Mouse (Mus musculus): ENCODE measurements around the gene Sh3glb1. TPM values are rescaled to one million over a fixed set of nuclear protein-coding genes. Genes with fewer than 3 reads are reported as not detected.

Sh3glb1 gene
- polyA plus RNA-seq, 1 experiment from 2014 or later: 93.4 TPM

- Histone ChIP-seq H3K27ac (ENCODE audit: low read length) (no peak overlapping the region), H3K9me3 (ENCODE audit: control insufficient read depth, low read length) (no peaks in the 10 kb centered on the region), H3K27me3 (replicated peaks; ENCODE audit: control insufficient read depth, insufficient read depth, low read length) (no peaks in the 10 kb centered on the region), H3K9ac (replicated peaks; ENCODE audit: low read depth, low read length) (no peak overlapping the region), H3K36me3 (ENCODE audit: control insufficient read depth, insufficient read depth) (peaks cover 17% of the 10 kb centered on the region), H3K4me2 (ENCODE audit: low read length) (no peak overlapping the region), H3K4me1 (replicated peaks; ENCODE audit: control insufficient read depth, insufficient read depth, low read length) (no peaks in the 10 kb centered on the region), H3K4me3 (replicated peaks; ENCODE audit: low read length) (no peak overlapping the region)
- WGBS: 83% methylated on average over 3 of the region's 3 CpGs
- ATAC-seq: no peak
Observed at GRCm38 (mm10) chr3:144697942-144698341, 22.2 kb downstream of the Sh3glb1 start.

DNA sequence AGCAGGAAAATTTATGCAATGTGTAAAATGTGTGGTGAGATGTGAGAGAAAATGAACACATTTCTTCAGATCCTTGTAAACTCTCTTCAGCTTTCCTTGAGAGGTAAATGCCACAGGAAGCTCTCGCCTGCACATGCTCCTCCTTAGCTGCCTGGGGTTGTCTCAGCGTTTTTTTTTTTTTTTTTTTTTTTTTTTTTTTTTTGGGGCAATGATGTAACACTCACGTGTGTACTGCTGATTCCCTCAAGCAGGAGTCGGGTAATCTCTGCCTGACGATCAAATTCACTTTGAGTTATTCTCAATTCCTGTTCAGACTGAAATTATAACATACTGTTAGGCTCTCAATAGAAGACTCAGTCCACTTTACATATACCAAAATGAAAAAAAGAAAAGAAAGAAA, 23.0 kb downstream of the Sh3glb1 start:
- H3K4me3 ChIP-seq (replicated peaks; ENCODE audit: low read length): no peak overlapping the region
- no peak overlapping the region for H3K9ac ChIP-seq (replicated peaks; ENCODE audit: low read depth, low read length)
- no peak overlapping the region for H3K27ac ChIP-seq (ENCODE audit: low read length)
- WGBS: 69% methylated on average over 5 of the region's 5 CpGs
- H3K9me3 ChIP-seq (ENCODE audit: control insufficient read depth, low read length): no peaks in the 10 kb centered on the region
- no peak overlapping the region for H3K4me2 ChIP-seq (ENCODE audit: low read length)
- no peak for ATAC-seq
- no peaks in the 10 kb centered on the region for H3K27me3 ChIP-seq (replicated peaks; ENCODE audit: control insufficient read depth, insufficient read depth, low read length)
- H3K36me3 ChIP-seq (ENCODE audit: control insufficient read depth, insufficient read depth): peaks cover 15% of the 10 kb centered on the region
- H3K4me1 ChIP-seq (replicated peaks; ENCODE audit: control insufficient read depth, insufficient read depth, low read length): no peaks in the 10 kb centered on the region

DNA sequence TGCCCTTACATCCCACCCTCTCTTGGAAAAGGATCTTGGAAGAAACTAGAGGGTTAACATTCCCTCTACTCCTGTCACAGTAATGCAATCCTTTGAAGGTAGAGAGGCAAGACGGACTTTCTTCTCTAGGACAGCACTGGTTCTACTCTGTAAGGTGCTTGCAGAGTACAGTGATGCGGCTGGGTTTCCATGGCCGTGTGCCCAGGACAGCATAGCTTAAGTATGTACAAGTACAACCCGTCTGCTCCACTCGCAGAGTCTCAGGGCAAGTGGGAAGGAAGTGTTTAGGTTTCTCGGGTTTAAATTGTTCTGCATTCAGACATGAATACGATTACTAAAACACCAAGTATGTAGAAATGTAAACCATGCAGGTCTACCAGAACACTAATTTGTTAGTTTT, 25.2 kb downstream of the Sh3glb1 start:
- peaks cover 11% of the 10 kb centered on the region for H3K36me3 ChIP-seq (ENCODE audit: control insufficient read depth, insufficient read depth)
- no peak overlapping the region for H3K4me3 ChIP-seq (replicated peaks; ENCODE audit: low read length)
- no peak for ATAC-seq
- H3K4me2 ChIP-seq (ENCODE audit: low read length): no peak overlapping the region
- no peak overlapping the region for H3K27ac ChIP-seq (ENCODE audit: low read length)
- H3K4me1 ChIP-seq (replicated peaks; ENCODE audit: control insufficient read depth, insufficient read depth, low read length): no peaks in the 10 kb centered on the region
- H3K9ac ChIP-seq (replicated peaks; ENCODE audit: low read depth, low read length): no peak overlapping the region
- H3K9me3 ChIP-seq (ENCODE audit: control insufficient read depth, low read length): no peaks in the 10 kb centered on the region
- H3K27me3 ChIP-seq (replicated peaks; ENCODE audit: control insufficient read depth, insufficient read depth, low read length): no peaks in the 10 kb centered on the region
- 90% methylated on average over 7 of the region's 7 CpGs for WGBS

GRCm38 (mm10) chr3:144694040-144694439, 26.1 kb downstream of the Sh3glb1 start:
- Histone ChIP-seq H3K9ac (replicated peaks; ENCODE audit: low read depth, low read length) (no peak overlapping the region), H3K4me3 (replicated peaks; ENCODE audit: low read length) (no peak overlapping the region), H3K4me1 (replicated peaks; ENCODE audit: control insufficient read depth, insufficient read depth, low read length) (no peaks in the 10 kb centered on the region), H3K4me2 (ENCODE audit: low read length) (no peak overlapping the region), H3K36me3 (ENCODE audit: control insufficient read depth, insufficient read depth) (peaks cover 14% of the 10 kb centered on the region), H3K9me3 (ENCODE audit: control insufficient read depth, low read length) (no peaks in the 10 kb centered on the region), H3K27ac (ENCODE audit: low read length) (no peak overlapping the region), H3K27me3 (replicated peaks; ENCODE audit: control insufficient read depth, insufficient read depth, low read length) (no peaks in the 10 kb centered on the region)
- whole genome bisulfite sequencing: 93% methylated on average over 10 of the region's 10 CpGs
- ATAC-seq: no peak

GRCm38 (mm10) chr3:144692052-144692451, 28.1 kb downstream of the Sh3glb1 start:
- 44% methylated on average over 3 of the region's 3 CpGs for WGBS
- no peak overlapping the region for H3K9ac ChIP-seq (replicated peaks; ENCODE audit: low read depth, low read length)
- no peaks in the 10 kb centered on the region for H3K9me3 ChIP-seq (ENCODE audit: control insufficient read depth, low read length)
- no peak overlapping the region for H3K4me2 ChIP-seq (ENCODE audit: low read length)
- peaks cover 14% of the 10 kb centered on the region for H3K36me3 ChIP-seq (ENCODE audit: control insufficient read depth, insufficient read depth)
- no peaks in the 10 kb centered on the region for H3K4me1 ChIP-seq (replicated peaks; ENCODE audit: control insufficient read depth, insufficient read depth, low read length)
- ATAC-seq: peak; percentile 58
- H3K4me3 ChIP-seq (replicated peaks; ENCODE audit: low read length): no peak overlapping the region
- no peak overlapping the region for H3K27ac ChIP-seq (ENCODE audit: low read length)
- no peaks in the 10 kb centered on the region for H3K27me3 ChIP-seq (replicated peaks; ENCODE audit: control insufficient read depth, insufficient read depth, low read length)

GRCm38 (mm10) chr3:144689236-144689635, 30.9 kb downstream of the Sh3glb1 start:
- H3K4me2 ChIP-seq (ENCODE audit: low read length): no peak overlapping the region
- H3K27me3 ChIP-seq (replicated peaks; ENCODE audit: control insufficient read depth, insufficient read depth, low read length): no peaks in the 10 kb centered on the region
- WGBS: 12% methylated on average over 11 of the region's 11 CpGs
- ATAC-seq: peak; percentile 70
- peaks cover 8% of the 10 kb centered on the region for H3K36me3 ChIP-seq (ENCODE audit: control insufficient read depth, insufficient read depth)
- H3K4me3 ChIP-seq (replicated peaks; ENCODE audit: low read length): no peak overlapping the region
- no peaks in the 10 kb centered on the region for H3K4me1 ChIP-seq (replicated peaks; ENCODE audit: control insufficient read depth, insufficient read depth, low read length)
- no peak overlapping the region for H3K27ac ChIP-seq (ENCODE audit: low read length)
- H3K9ac ChIP-seq (replicated peaks; ENCODE audit: low read depth, low read length): no peak overlapping the region
- no peaks in the 10 kb centered on the region for H3K9me3 ChIP-seq (ENCODE audit: control insufficient read depth, low read length)

DNA sequence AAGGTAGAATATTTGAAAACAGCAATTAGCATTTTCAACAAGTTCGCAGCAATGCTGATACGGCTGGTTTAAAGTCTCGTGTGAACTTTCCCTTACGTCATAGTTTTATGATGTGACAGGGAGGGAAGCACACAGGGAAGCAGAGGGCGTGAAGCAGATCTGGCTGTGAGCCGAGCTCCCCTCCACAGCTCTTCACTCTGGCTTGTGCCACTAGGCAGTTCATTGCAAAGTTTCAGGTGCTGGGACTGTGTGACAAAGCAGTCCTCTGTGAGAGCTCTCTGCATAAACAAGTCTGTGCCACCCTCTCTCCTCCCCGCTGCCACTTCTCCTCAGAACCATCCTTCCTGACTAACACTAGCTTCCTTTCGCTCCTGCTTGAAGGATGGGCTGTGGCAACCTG, 31.9 kb downstream of the Sh3glb1 start:
- Histone ChIP-seq H3K4me3 (replicated peaks; ENCODE audit: low read length) (no peak overlapping the region), H3K27me3 (replicated peaks; ENCODE audit: control insufficient read depth, insufficient read depth, low read length) (no peaks in the 10 kb centered on the region), H3K9me3 (ENCODE audit: control insufficient read depth, low read length) (no peaks in the 10 kb centered on the region), H3K4me2 (ENCODE audit: low read length) (no peak overlapping the region), H3K4me1 (replicated peaks; ENCODE audit: control insufficient read depth, insufficient read depth, low read length) (no peaks in the 10 kb centered on the region), H3K27ac (ENCODE audit: low read length) (no peak overlapping the region), H3K9ac (replicated peaks; ENCODE audit: low read depth, low read length) (no peak overlapping the region), H3K36me3 (ENCODE audit: control insufficient read depth, insufficient read depth) (peaks cover 8% of the 10 kb centered on the region)
- WGBS: 80% methylated on average over 8 of the region's 8 CpGs
- no peak for ATAC-seq

GRCm38 (mm10) chr3:144687618-144688017, 32.5 kb downstream of the Sh3glb1 start:
- Histone ChIP-seq H3K27ac (ENCODE audit: low read length) (no peak overlapping the region), H3K4me1 (replicated peaks; ENCODE audit: control insufficient read depth, insufficient read depth, low read length) (no peaks in the 10 kb centered on the region), H3K4me3 (replicated peaks; ENCODE audit: low read length) (no peak overlapping the region), H3K9ac (replicated peaks; ENCODE audit: low read depth, low read length) (no peak overlapping the region), H3K9me3 (ENCODE audit: control insufficient read depth, low read length) (no peaks in the 10 kb centered on the region), H3K36me3 (ENCODE audit: control insufficient read depth, insufficient read depth) (peaks cover 8% of the 10 kb centered on the region), H3K4me2 (ENCODE audit: low read length) (no peak overlapping the region), H3K27me3 (replicated peaks; ENCODE audit: control insufficient read depth, insufficient read depth, low read length) (no peaks in the 10 kb centered on the region)
- WGBS: 84% methylated on average over 9 of the region's 9 CpGs
- no peak for ATAC-seq

- H3K4me3 ChIP-seq (replicated peaks; ENCODE audit: low read length): no peak overlapping the region
- no peak for ATAC-seq
- H3K4me2 ChIP-seq (ENCODE audit: low read length): no peak overlapping the region
- H3K27me3 ChIP-seq (replicated peaks; ENCODE audit: control insufficient read depth, insufficient read depth, low read length): no peaks in the 10 kb centered on the region
- H3K4me1 ChIP-seq (replicated peaks; ENCODE audit: control insufficient read depth, insufficient read depth, low read length): no peaks in the 10 kb centered on the region
- no peak overlapping the region for H3K27ac ChIP-seq (ENCODE audit: low read length)
- no peak overlapping the region for H3K9ac ChIP-seq (replicated peaks; ENCODE audit: low read depth, low read length)
- no peaks in the 10 kb centered on the region for H3K9me3 ChIP-seq (ENCODE audit: control insufficient read depth, low read length)
- 87% methylated on average over 5 of the region's 5 CpGs for WGBS
- H3K36me3 ChIP-seq (ENCODE audit: control insufficient read depth, insufficient read depth): peaks cover 8% of the 10 kb centered on the region
Observed at GRCm38 (mm10) chr3:144686146-144686545, 34.0 kb downstream of the Sh3glb1 start.

- WGBS: 97% methylated on average over 12 of the region's 12 CpGs
- H3K9me3 ChIP-seq (ENCODE audit: control insufficient read depth, low read length): no peaks in the 10 kb centered on the region
- H3K27me3 ChIP-seq (replicated peaks; ENCODE audit: control insufficient read depth, insufficient read depth, low read length): no peaks in the 10 kb centered on the region
- no peaks in the 10 kb centered on the region for H3K4me1 ChIP-seq (replicated peaks; ENCODE audit: control insufficient read depth, insufficient read depth, low read length)
- H3K4me2 ChIP-seq (ENCODE audit: low read length): no peak overlapping the region
- peaks cover 2% of the 10 kb centered on the region for H3K36me3 ChIP-seq (ENCODE audit: control insufficient read depth, insufficient read depth)
- no peak overlapping the region for H3K9ac ChIP-seq (replicated peaks; ENCODE audit: low read depth, low read length)
- ATAC-seq: no peak
- no peak overlapping the region for H3K4me3 ChIP-seq (replicated peaks; ENCODE audit: low read length)
- no peak overlapping the region for H3K27ac ChIP-seq (ENCODE audit: low read length)
Observed at GRCm38 (mm10) chr3:144683136-144683814, 36.9 kb downstream of the Sh3glb1 start.

Measured in forebrain, embryonic 16.5 days (tissue).